Mouse (Mus musculus) heart, postnatal 14 days (tissue): ENCODE results near the gene Dut. TPM values are rescaled to one million over a fixed set of nuclear protein-coding genes. Genes with fewer than 3 reads are reported as not detected.

Source experiments
- DNase-seq, 2 experiments: peaks; one replicate each; pipeline ENCODE4 v3.0.0; 2021 to 2022
- intact Hi-C: fragments of 180-260 bp; cut with DNase I; formaldehyde crosslinking; loops from one replicate; pipeline ENCODE4 v1.15.1; 2025
- total RNA-seq, 2 experiments: library from RNA; stranded (reverse); gene quantifications; 2 replicates each; pipeline ENCODE4 v1.2.3; 2021

The Dut gene
- total RNA-seq, 2 experiments from 2014 or later: 25.6 to 36.6 TPM

DNA sequence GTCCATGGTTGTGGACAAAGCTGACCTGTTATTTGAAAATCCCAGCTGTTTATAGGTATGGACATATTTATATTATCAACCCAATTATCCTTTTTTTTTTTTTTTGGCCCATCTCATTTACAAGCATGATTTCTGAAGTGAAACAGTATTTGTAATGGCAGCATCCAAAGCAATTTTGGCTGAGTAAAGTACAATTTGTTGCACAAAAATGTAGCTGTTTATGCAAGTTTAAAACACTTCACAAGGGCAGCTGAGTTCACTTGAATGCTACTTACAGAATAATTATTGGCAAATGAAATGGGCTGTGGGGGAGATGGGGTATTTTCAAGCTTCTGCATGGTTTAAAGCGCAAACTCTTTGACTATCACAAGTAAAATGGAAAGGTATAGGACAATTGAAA, 51.9 kb downstream of the Dut start:
- DNase-seq: no peak
- intact Hi-C loops: no loop called here

DNA sequence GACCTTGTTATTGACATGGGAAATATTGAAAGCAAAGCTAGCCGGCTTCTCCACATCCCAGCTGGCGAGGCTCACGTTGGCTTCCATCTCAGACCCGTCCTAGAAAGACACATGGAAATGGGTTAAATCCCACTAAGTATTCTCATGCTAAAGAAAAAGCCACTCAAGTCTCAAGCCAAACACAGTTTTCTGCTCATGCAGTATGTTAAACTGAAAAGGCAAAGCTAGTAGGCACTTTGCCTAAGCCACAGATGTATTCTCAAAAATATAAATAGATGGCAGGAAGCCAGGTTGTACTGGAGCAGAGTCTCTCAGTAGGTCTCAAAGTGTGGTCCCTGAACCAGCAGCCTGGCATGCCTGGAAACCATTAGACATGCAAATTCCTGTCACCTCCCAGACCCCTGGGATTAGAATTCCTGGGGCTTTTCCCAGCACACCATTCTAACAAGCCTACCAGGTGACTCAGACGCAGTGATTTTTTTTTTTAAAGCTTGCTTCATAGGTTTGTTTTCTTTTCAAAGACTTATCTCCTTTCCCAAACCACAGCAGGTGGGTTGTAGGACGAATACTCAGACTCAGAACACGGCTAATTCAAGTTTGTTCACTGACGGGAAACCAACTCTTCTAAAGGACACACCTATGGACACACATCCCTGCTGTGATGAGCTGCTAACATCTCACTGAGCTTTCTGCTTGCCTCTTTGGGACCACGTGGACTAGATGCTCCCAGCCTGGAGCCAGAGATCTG, 55.1 kb downstream of the Dut start:
- intact Hi-C loops: loop anchor here (5.0 kb wide), 1 partner anchor 40 kb away; no protein-coding TSS in a partner anchor

DNA sequence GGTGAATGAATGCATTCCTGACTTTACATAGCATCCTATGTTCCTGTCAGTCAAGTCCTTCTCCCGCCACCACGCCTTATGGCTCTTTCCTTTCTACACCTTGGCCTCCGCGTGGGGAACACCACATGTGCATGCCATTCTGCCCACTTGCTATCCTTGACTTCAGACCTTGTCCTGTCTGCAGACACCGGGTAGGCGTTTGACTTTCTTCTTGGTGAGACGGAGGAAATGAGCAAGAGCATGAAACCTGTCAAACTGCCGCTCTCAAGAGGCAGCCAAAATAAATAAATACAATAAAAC, 55.6 kb downstream of the Dut start:
- DNase-seq: no peak
- intact Hi-C loops: loop anchor here (5.0 kb wide), 1 partner anchor 40 kb away; no protein-coding TSS in a partner anchor

More for the DNA sequence above, 55.1 kb downstream of the Dut start:
- DNase-seq: no peak

DNA sequence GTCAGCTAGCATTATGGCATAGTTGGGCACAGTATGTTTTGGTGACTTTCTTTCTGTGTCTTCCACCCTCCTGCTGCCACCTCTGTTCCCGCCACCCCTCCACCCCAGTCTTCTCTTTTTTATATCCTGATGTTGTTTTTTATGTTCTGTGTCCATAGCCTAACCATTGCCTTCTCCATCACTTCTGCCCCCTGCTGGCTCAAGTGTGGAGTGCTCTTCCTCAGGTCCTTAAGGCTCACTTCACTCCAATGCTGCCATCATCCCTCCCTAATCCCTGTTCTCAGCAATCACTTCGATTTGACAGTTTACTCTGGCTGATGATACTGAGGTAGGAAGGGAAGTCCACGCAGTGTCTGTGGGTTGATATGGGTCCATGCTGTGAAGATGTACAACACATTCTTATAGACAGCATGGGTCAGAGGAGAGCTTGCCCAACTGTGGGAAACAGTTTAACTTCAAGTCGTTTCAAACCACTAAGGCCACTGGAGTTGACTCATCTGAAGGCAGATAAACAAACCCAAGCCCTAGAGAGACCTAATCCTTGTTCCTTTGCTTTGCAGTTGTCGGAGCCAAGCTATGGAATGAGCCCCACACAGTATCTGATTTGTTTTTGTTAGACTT, 56.9 kb downstream of the Dut start:
- intact Hi-C loops: loop anchor here (5.0 kb wide), 1 partner anchor 42 kb away; no protein-coding TSS in a partner anchor
- peak in 1 of 2 experiments; percentile 36 for DNase-seq

DNA sequence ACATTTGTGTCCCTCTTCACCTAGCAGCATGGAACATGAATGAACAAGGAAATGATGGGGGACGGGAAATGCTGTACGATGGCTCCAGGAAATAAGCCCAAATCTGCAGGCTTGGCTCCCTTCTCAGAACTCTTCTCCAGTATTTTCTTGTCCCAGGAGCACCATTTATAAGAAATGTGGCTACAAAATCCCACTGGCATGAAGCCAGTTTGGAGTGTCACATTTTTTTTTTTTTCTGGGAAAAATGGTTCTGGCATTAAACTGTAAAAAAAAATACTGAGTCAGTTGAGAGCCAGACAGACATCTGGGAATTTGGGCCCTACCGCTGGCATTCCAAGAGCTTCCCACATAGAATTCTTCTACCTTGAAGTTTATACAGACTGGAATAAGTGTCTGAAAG, 57.8 kb downstream of the Dut start:
- intact Hi-C loops: loop anchor here (5.0 kb wide), 1 partner anchor 42 kb away; no protein-coding TSS in a partner anchor
- DNase-seq: peak in 1 of 2 experiments; percentile 28

DNA sequence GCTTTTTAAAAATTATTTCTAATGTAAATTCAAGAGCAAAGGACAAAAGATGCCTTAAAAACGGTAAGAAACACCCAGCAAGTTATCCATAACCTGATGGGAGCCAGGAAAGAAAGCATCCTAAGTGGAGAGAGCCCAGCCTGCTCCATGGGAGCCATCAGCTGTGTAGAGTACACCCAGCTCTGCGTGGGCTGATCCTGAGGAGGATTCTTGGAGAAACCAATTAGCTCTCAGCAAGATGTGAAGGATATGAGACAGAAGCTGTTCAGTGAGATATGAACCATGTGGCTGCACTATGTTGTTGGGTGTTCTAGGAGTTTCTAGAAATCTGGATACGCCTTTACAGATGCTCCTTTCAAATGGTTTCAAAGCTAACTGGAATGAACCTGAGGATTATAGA, 58.7 kb downstream of the Dut start:
- intact Hi-C loops: no loop called here
- no peak for DNase-seq

Other genes with a start within 250 kb of the Dut start
- 1 to 10 TPM in 1 of 2 experiments, under 1 TPM in 1; 0.90 to 1.4 TPM for gene Slc24a5, start 179.1 kb upstream of the Dut start, total RNA-seq
- gene Myef2, start 123.5 kb upstream of the Dut start, total RNA-seq: 10 to 100 TPM; 11.3 to 12.2 TPM
- gene Ctxn2, start 110.5 kb upstream of the Dut start, total RNA-seq: not detected
- not detected for gene Slc12a1, start 94.7 kb upstream of the Dut start, total RNA-seq